ENCODE assay signal across 22 mouse cellular contexts in genomic region chr7:107644987-107645386, GRCm38 (mm10). TPM values are rescaled to one million over a fixed set of nuclear protein-coding genes. Genes with fewer than 3 reads are reported as not detected.
DNase-seq lines count a peak whose midpoint lies in the region; ATAC-seq and TF ChIP-seq lines count a peak whose summit lies in the region.
"Had no signal": no experiment of that assay in that cellular context is flagged by ENCODE, and none has a peak within 500 bp of the region (broad histone marks: within the 10 kb centered on the region; RNA-seq: fewer than 3 reads in every experiment).

No protein-coding gene starts in this region.

- H3K27ac ChIP-seq in forebrain, postnatal 0 days (ENCODE audit: low read depth, low read length), result no peak overlapping the region
- no peak overlapping the region for H3K27ac ChIP-seq in forebrain, embryonic 16.5 days (ENCODE audit: low read length)
- H3K27ac ChIP-seq in liver, adult 2 months (replicated peaks; ENCODE audit: insufficient read depth, low read depth, low read length), result no peak overlapping the region
- H3K27ac ChIP-seq: heart, embryonic 10.5 days; limb, embryonic 12.5 days; lung, embryonic 15.5 days; neural tube, embryonic 15.5 days; stomach, embryonic 15.5 days had no signal

- no peak for DNase-seq in forebrain, postnatal 0 days
- no peak for DNase-seq in liver, adult 2 months (ENCODE audit: extremely low read depth, low read depth, low spot score)
- DNase-seq in liver, result no peak
- DNase-seq in thymus, postnatal 25 days, result peak; percentile 27
- no peak for DNase-seq in thymus, postnatal 36 days
- no peak for DNase-seq in urinary bladder, postnatal 4 days (ENCODE audit: low spot score in 2 of 2)
- no peak for DNase-seq in right cerebral cortex, postnatal 25 days
- DNase-seq: adrenal gland, postnatal 14 days; cerebellum, adult 9-10 months had no signal

- TF ChIP-seq POLR2A in liver, adult 2 months (IDR thresholded peaks at IDR 0.05; ENCODE audit: extremely low read depth, insufficient read depth, low read length), result no peak

- no peaks in the 10 kb centered on the region for H3K27me3 ChIP-seq in forebrain, postnatal 0 days (ENCODE audit: insufficient read depth, low read length)
- H3K27me3 ChIP-seq in forebrain, embryonic 16.5 days (replicated peaks; ENCODE audit: control insufficient read depth, insufficient read depth, low read length), result no peaks in the 10 kb centered on the region
- no peaks in the 10 kb centered on the region for H3K27me3 ChIP-seq in liver, adult 2 months (ENCODE audit: control insufficient read depth, insufficient read depth, low read length)
- H3K27me3 ChIP-seq: limb, embryonic 12.5 days; lung, embryonic 15.5 days; neural tube, embryonic 15.5 days; stomach, embryonic 15.5 days had no signal

- peak; percentile 16; the same call in 1 of the 2 replicates for TF ChIP-seq CTCF in forebrain, postnatal 0 days (IDR thresholded peaks at IDR 0.05; ENCODE audit: low read depth)
- TF ChIP-seq CTCF in liver, adult 2 months (IDR thresholded peaks at IDR 0.05; ENCODE audit: low read depth, low read length), result peak; percentile 58

- 93% methylated on average over 2 of the region's 2 CpGs for WGBS in forebrain, postnatal 0 days
- WGBS in forebrain, embryonic 16.5 days, result 91% methylated on average over 2 of the region's 2 CpGs
- WGBS in liver, adult 2 months, result 95% methylated on average over 2 of the region's 2 CpGs

- ATAC-seq in forebrain, postnatal 0 days, result no peak
- no peak for ATAC-seq in forebrain, embryonic 16.5 days
- ATAC-seq: forebrain, embryonic 14.5 days; hindbrain, embryonic 16.5 days had no signal

- no peaks in the 10 kb centered on the region for H3K36me3 ChIP-seq in forebrain, postnatal 0 days (ENCODE audit: insufficient read depth)
- H3K36me3 ChIP-seq in forebrain, embryonic 16.5 days (ENCODE audit: control insufficient read depth, insufficient read depth), result no peaks in the 10 kb centered on the region
- H3K36me3 ChIP-seq in liver, adult 2 months (ENCODE audit: control insufficient read depth, insufficient read depth, low read length), result peaks cover 18% of the 10 kb centered on the region
- H3K36me3 ChIP-seq: heart, embryonic 10.5 days; lung, embryonic 15.5 days; neural tube, embryonic 15.5 days; stomach, embryonic 15.5 days had no signal

- H3K4me2 ChIP-seq in forebrain, postnatal 0 days (ENCODE audit: low read depth), result no peak overlapping the region
- H3K4me2 ChIP-seq in forebrain, embryonic 16.5 days (ENCODE audit: low read length), result no peak overlapping the region
- H3K4me2 ChIP-seq: limb, embryonic 12.5 days; lung, embryonic 15.5 days; midbrain, embryonic 11.5 days; neural tube, embryonic 15.5 days; stomach, embryonic 15.5 days had no signal

- no peak overlapping the region for H3K9ac ChIP-seq in forebrain, postnatal 0 days
- no peak overlapping the region for H3K9ac ChIP-seq in forebrain, embryonic 16.5 days (replicated peaks; ENCODE audit: low read depth, low read length)
- H3K9ac ChIP-seq in liver, adult 2 months (ENCODE audit: low read depth, low read length), result no peak overlapping the region
- H3K9ac ChIP-seq: limb, embryonic 12.5 days; lung, embryonic 15.5 days; neural tube, embryonic 15.5 days; stomach, embryonic 15.5 days had no signal

- H3K9me3 ChIP-seq in forebrain, postnatal 0 days (ENCODE audit: low read length), result no peaks in the 10 kb centered on the region
- peaks cover 3% of the 10 kb centered on the region; the same call in 1 of the 2 replicates for H3K9me3 ChIP-seq in forebrain, embryonic 16.5 days (ENCODE audit: control insufficient read depth, low read length)
- H3K9me3 ChIP-seq: lung, embryonic 15.5 days; neural tube, embryonic 15.5 days; stomach, embryonic 15.5 days had no signal

- H3K4me3 ChIP-seq in forebrain, postnatal 0 days (ENCODE audit: low read depth, low read length), result no peak overlapping the region
- H3K4me3 ChIP-seq in forebrain, embryonic 16.5 days (replicated peaks; ENCODE audit: low read length), result no peak overlapping the region
- no peak overlapping the region for H3K4me3 ChIP-seq in liver, adult 2 months (ENCODE audit: insufficient read depth, low read depth, low read length)
- H3K4me3 ChIP-seq: heart, embryonic 10.5 days; limb, embryonic 12.5 days; lung, embryonic 15.5 days; neural tube, embryonic 15.5 days; stomach, embryonic 15.5 days had no signal

- no peaks in the 10 kb centered on the region for H3K4me1 ChIP-seq in forebrain, postnatal 0 days (ENCODE audit: insufficient read depth)
- H3K4me1 ChIP-seq in forebrain, embryonic 16.5 days (replicated peaks; ENCODE audit: control insufficient read depth, insufficient read depth, low read length), result peaks cover 4% of the 10 kb centered on the region
- H3K4me1 ChIP-seq in liver, adult 2 months (ENCODE audit: control insufficient read depth, insufficient read depth, low read length), result no peaks in the 10 kb centered on the region
- H3K4me1 ChIP-seq: heart, embryonic 10.5 days; lung, embryonic 15.5 days; neural tube, embryonic 15.5 days; stomach, embryonic 15.5 days had no signal

- H3K79me2 ChIP-seq in liver, adult 2 months (ENCODE audit: control insufficient read depth, insufficient read depth, low read length), result peaks cover 39% of the 10 kb centered on the region

RNA-seq across cellular contexts. Expression of gene 5330417H12Rik, which starts 20.0 kb away (rescaled TPM):
- total RNA-seq in forebrain, postnatal 0 days (2014; rRNA removed), result not detected in 2 replicates
- not detected in 2 replicates for polyA plus RNA-seq in forebrain, postnatal 0 days (2015; fragmentation: Nextera tagmentation; extraction: Ambion mirVana)
- polyA plus RNA-seq in forebrain, embryonic 16.5 days (2015; fragmentation: Nextera tagmentation; extraction: Ambion mirVana), result not detected in 2 replicates
- not detected in 2 replicates for total RNA-seq in liver, adult 2 months (2014; rRNA removed)
- not detected in 2 replicates for polyA plus RNA-seq in liver, adult 2 months (2012; rRNA removed)
- total RNA-seq: adrenal gland, postnatal 14 days; gastrocnemius, adult 8-10 months; heart, postnatal 25 days; left cerebral cortex, adult 8-10 months had no signal
- polyA plus RNA-seq: forebrain, embryonic 14.5 days; hindbrain, embryonic 16.5 days; kidney, embryonic 14.5 days; limb, embryonic 12.5 days; lung, embryonic 15.5 days; midbrain, embryonic 11.5 days; neural tube, embryonic 15.5 days; stomach, embryonic 15.5 days had no signal

RNA-seq across cellular contexts. Expression of gene Ppfibp2, which starts 50.0 kb away (rescaled TPM):
- 2.8 and 3.1 TPM in 2 replicates for total RNA-seq in forebrain, postnatal 0 days (2014; rRNA removed)
- 1.2 TPM in 2 replicates for polyA plus RNA-seq in forebrain, postnatal 0 days (2015; fragmentation: Nextera tagmentation; extraction: Ambion mirVana)
- 1.5 and 1.7 TPM in 2 replicates for polyA plus RNA-seq in forebrain, embryonic 16.5 days (2015; fragmentation: Nextera tagmentation; extraction: Ambion mirVana)
- total RNA-seq in liver, adult 2 months (2014; rRNA removed), result 20.9 and 24.8 TPM in 2 replicates
- polyA plus RNA-seq in liver, adult 2 months (2012; rRNA removed), result 9.6 and 9.9 TPM in 2 replicates
